Mouse (Mus musculus) pancreas, adult 10 weeks (tissue): ENCODE measurements around the gene Gm45261. TPM values are rescaled to one million over a fixed set of nuclear protein-coding genes. Genes with fewer than 3 reads are reported as not detected.

Source experiments
- polyA plus RNA-seq: library from polyadenylated mRNA; stranded (reverse); fragments of 350-450 nt; fragmentation: Illumina TruSeq; extraction: RNeasy Lipid Tissue Mini Kit (QIAGEN cat#74804); gene quantifications from one replicate; pipeline ENCODE4 v1.2.3, GENCODE M21; 2015; ENCODE audit warnings: low read depth, low replicate concordance; ENCODE audit not compliant: insufficient read depth

Gene Gm45261
- polyA plus RNA-seq, result not detected

DNA sequence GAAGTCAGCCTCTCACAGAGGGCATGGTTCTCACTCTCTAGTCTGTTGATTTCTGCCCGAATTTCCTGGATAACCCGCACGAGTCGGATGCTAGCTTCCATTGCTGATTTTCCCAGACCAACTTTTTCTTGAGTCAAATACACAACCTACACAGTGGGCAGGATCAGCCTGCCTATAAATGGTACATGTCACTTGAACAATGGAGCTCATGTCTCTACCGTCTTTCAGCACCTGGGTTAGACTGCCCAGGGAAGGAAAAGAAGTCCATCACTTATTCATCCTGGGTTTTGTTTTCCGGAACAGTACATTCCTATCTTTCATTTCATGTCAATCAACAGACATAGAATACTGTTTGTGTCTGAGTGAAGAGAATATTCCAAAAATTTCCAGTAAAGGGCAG lies at the start of gene Gm45261:
TSS of gene Gm45261 (minus strand) at position 101 of the 400 bp plus-strand sequence.

Other genes starting within 250 kb of the Gm45261 start
- not detected for gene Fam124b, start 243.0 kb downstream of the Gm45261 start, polyA plus RNA-seq
- 20.4 TPM for gene Cul3, start 121.0 kb downstream of the Gm45261 start, polyA plus RNA-seq